Mouse (Mus musculus) spleen, postnatal 10 days (tissue): ENCODE results near the gene Chrna5.
"Not testable (repeated sequence)": the region's sequence is repeated elsewhere in the genome, so short reads cannot be mapped to it uniquely, and the experiment has no call there.

Experiments
- DNase-seq, 2 experiments: peaks; one replicate each; pipeline ENCODE4 v3.0.0; 2021 to 2022; ENCODE audit warnings: low spot score in 2 of 2

Gene Chrna5

GRCm38 (mm10) chr9:54980674-54981073 is at the start of gene Chrna5:
Gene Chrna5 (plus strand): TSS chr9:54980880.
- DNase-seq = no peak

GRCm38 (mm10) chr9:54931765-54932164 is 48.9 kb upstream of the Chrna5 start:
- DNase-seq = no peak

- DNase-seq = no peak
Measured at GRCm38 (mm10) chr9:54932379-54932778, 48.3 kb upstream of the Chrna5 start.

GRCm38 (mm10) chr9:54942071-54942470 is 38.6 kb upstream of the Chrna5 start:
- DNase-seq = no peak

GRCm38 (mm10) chr9:54944467-54944866 is 36.2 kb upstream of the Chrna5 start:
- DNase-seq = no peak

- DNase-seq = no peak
Measured at GRCm38 (mm10) chr9:54946256-54946655, 34.4 kb upstream of the Chrna5 start.

- no peak for DNase-seq
Measured at GRCm38 (mm10) chr9:54949465-54949864, 31.2 kb upstream of the Chrna5 start.

GRCm38 (mm10) chr9:54950162-54950561 is 30.5 kb upstream of the Chrna5 start:
- not testable (repeated sequence) for DNase-seq

- DNase-seq = peak; percentile 91 to 93
Measured at GRCm38 (mm10) chr9:54950575-54951321, 29.9 kb upstream of the Chrna5 start, which contains the start of the genes Psma4 and AY074887. Gene Psma4 (plus strand): TSS chr9:54950790. Gene AY074887 (minus strand): TSS chr9:54950998.

- DNase-seq = no peak
Measured at GRCm38 (mm10) chr9:54961059-54961458, 19.6 kb upstream of the Chrna5 start.

- DNase-seq = no peak
Measured at GRCm38 (mm10) chr9:54963669-54964068, 17.0 kb upstream of the Chrna5 start.

GRCm38 (mm10) chr9:54969972-54970637 is 10.6 kb upstream of the Chrna5 start:
- no peak for DNase-seq

- DNase-seq = peak in 1 of 2 experiments; percentile 32
Measured at GRCm38 (mm10) chr9:54981291-54982191, 861 bp downstream of the Chrna5 start.

GRCm38 (mm10) chr9:54982401-54982800 is 1.7 kb downstream of the Chrna5 start:
- no peak for DNase-seq

GRCm38 (mm10) chr9:54990362-54990761 is 9.7 kb downstream of the Chrna5 start:
- DNase-seq = no peak

GRCm38 (mm10) chr9:54994381-54994780 is 13.7 kb downstream of the Chrna5 start:
- no peak for DNase-seq

GRCm38 (mm10) chr9:54995645-54996044 is 15.0 kb downstream of the Chrna5 start:
- no peak for DNase-seq

GRCm38 (mm10) chr9:55003609-55004008 is 22.9 kb downstream of the Chrna5 start:
- no peak for DNase-seq

- DNase-seq = no peak
Measured at GRCm38 (mm10) chr9:55009692-55010091, 29.0 kb downstream of the Chrna5 start.

- no peak for DNase-seq
Measured at GRCm38 (mm10) chr9:55010588-55011350, 30.1 kb downstream of the Chrna5 start.

GRCm38 (mm10) chr9:55016926-55017325 is 36.2 kb downstream of the Chrna5 start:
- DNase-seq = no peak
